Mouse (Mus musculus): ENCODE data around the gene Acot13. TPM values are rescaled to one million over a fixed set of nuclear protein-coding genes. Genes with fewer than 3 reads are reported as not detected.

The Acot13 gene
- 290 TPM for polyA plus RNA-seq (2015; fragmentation: Illumina TruSeq; extraction: RNeasy Lipid Tissue Mini Kit (QIAGEN cat#74804); ENCODE audit: low read depth, low replicate concordance)

GRCm38 (mm10) chr13:24831353-24832130 is at the start of gene Acot13, which contains the start of gene Tdp2:
Gene Acot13, minus strand, starts transcription at chr13:24831540.
Gene Tdp2, plus strand, starts transcription at chr13:24831679.

GRCm38 (mm10) chr13:24844983-24845955 is 13.9 kb upstream of the Acot13 start, which contains the start of gene D130043K22Rik:
Gene D130043K22Rik, plus strand, starts transcription at chr13:24845135.

GRCm38 (mm10) chr13:24801308-24801921 is 29.9 kb downstream of the Acot13 start, which contains the start of gene BC005537:
Gene BC005537, plus strand, starts transcription at chr13:24801657.

Other genes starting within 250 kb of the Acot13 start
- 30.5 TPM for gene Ripor2, start 249.4 kb downstream of the Acot13 start, polyA plus RNA-seq (2015; fragmentation: Illumina TruSeq; extraction: RNeasy Lipid Tissue Mini Kit (QIAGEN cat#74804); ENCODE audit: low read depth, low replicate concordance)
- gene Armh2, start 90.3 kb downstream of the Acot13 start, polyA plus RNA-seq (2015; fragmentation: Illumina TruSeq; extraction: RNeasy Lipid Tissue Mini Kit (QIAGEN cat#74804); ENCODE audit: low read depth, low replicate concordance) = 0.79 TPM
- 12.4 TPM for gene Gmnn, start 69.6 kb downstream of the Acot13 start, polyA plus RNA-seq (2015; fragmentation: Illumina TruSeq; extraction: RNeasy Lipid Tissue Mini Kit (QIAGEN cat#74804); ENCODE audit: low read depth, low replicate concordance)
- 129 TPM for gene BC005537, start 29.9 kb downstream of the Acot13 start, polyA plus RNA-seq (2015; fragmentation: Illumina TruSeq; extraction: RNeasy Lipid Tissue Mini Kit (QIAGEN cat#74804); ENCODE audit: low read depth, low replicate concordance)
- 23.5 TPM for gene Tdp2, start 139 bp upstream of the Acot13 start, polyA plus RNA-seq (2015; fragmentation: Illumina TruSeq; extraction: RNeasy Lipid Tissue Mini Kit (QIAGEN cat#74804); ENCODE audit: low read depth, low replicate concordance)
- gene D130043K22Rik, start 13.6 kb upstream of the Acot13 start, polyA plus RNA-seq (2015; fragmentation: Illumina TruSeq; extraction: RNeasy Lipid Tissue Mini Kit (QIAGEN cat#74804); ENCODE audit: low read depth, low replicate concordance) = 20.2 TPM
- gene Aldh5a1, start 106.1 kb upstream of the Acot13 start, polyA plus RNA-seq (2015; fragmentation: Illumina TruSeq; extraction: RNeasy Lipid Tissue Mini Kit (QIAGEN cat#74804); ENCODE audit: low read depth, low replicate concordance) = 43.9 TPM
- gene Gpld1, start 111.6 kb upstream of the Acot13 start, polyA plus RNA-seq (2015; fragmentation: Illumina TruSeq; extraction: RNeasy Lipid Tissue Mini Kit (QIAGEN cat#74804); ENCODE audit: low read depth, low replicate concordance) = 21.4 TPM
- gene Mrs2, start 188.8 kb upstream of the Acot13 start, polyA plus RNA-seq (2015; fragmentation: Illumina TruSeq; extraction: RNeasy Lipid Tissue Mini Kit (QIAGEN cat#74804); ENCODE audit: low read depth, low replicate concordance) = 41.0 TPM
- 13.9 TPM for gene Dcdc2a, start 224.5 kb upstream of the Acot13 start, polyA plus RNA-seq (2015; fragmentation: Illumina TruSeq; extraction: RNeasy Lipid Tissue Mini Kit (QIAGEN cat#74804); ENCODE audit: low read depth, low replicate concordance)